Mouse (Mus musculus) spleen, adult 12 weeks (tissue): ENCODE results near the gene Cd59b.

Source experiments
- DNase-seq: peaks from one replicate; pipeline ENCODE4 v3.0.0; 2022; ENCODE audit warnings: low spot score

Gene Cd59b

GRCm38 (mm10) chr2:104119097-104119496 is 49.4 kb downstream of the Cd59b start:
- no peak for DNase-seq

GRCm38 (mm10) chr2:104120312-104120711 is 50.7 kb downstream of the Cd59b start:
- no peak for DNase-seq

- DNase-seq, result peak; percentile 67
Observed at GRCm38 (mm10) chr2:104121681-104122504, 52.2 kb downstream of the Cd59b start.

- DNase-seq, result peak; percentile 98
Observed at GRCm38 (mm10) chr2:104122505-104123378, 53.1 kb downstream of the Cd59b start, which contains the start of gene A930018P22Rik. A930018P22Rik (plus strand) TSS chr2:104122769.

- DNase-seq, result no peak
Observed at GRCm38 (mm10) chr2:104123540-104123939, 53.9 kb downstream of the Cd59b start.

GRCm38 (mm10) chr2:104124071-104124470 is 54.4 kb downstream of the Cd59b start:
- no peak for DNase-seq

- no peak for DNase-seq
Observed at GRCm38 (mm10) chr2:104128803-104129531, 59.3 kb downstream of the Cd59b start.

GRCm38 (mm10) chr2:104130165-104130564 is 60.5 kb downstream of the Cd59b start:
- DNase-seq, result peak; percentile 42

GRCm38 (mm10) chr2:104130969-104131368 is 61.3 kb downstream of the Cd59b start:
- DNase-seq, result no peak

GRCm38 (mm10) chr2:104132266-104132859 is 62.7 kb downstream of the Cd59b start:
- DNase-seq, result no peak

- no peak for DNase-seq
Observed at GRCm38 (mm10) chr2:104133042-104133810, 63.6 kb downstream of the Cd59b start.

- peak; percentile 44 for DNase-seq
Observed at GRCm38 (mm10) chr2:104134150-104135056, 64.8 kb downstream of the Cd59b start.

- DNase-seq, result no peak
Observed at GRCm38 (mm10) chr2:104135920-104136319, 66.3 kb downstream of the Cd59b start.
